Mouse (Mus musculus): ENCODE results near the gene Gtf2f1.

DNA sequence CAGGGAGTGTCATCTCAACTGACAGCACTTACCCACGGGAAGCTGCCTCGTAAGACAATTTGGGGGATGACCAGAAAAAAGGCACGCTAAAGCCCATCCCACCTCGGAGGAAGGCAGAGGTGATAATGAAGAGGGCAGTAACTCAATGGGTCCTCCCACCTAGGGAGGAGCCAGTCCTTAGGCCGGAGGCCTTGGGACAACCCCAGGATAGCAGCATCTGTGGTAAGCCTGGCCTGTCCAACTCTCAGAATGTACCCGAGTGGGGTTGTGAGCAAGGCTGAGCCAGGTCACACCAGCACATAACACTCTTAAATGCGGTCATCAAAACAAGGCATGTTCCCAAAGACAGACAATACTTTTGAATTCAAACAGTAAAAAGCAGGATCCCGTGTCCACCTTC, 18.6 kb upstream of the Gtf2f1 start:
- TF ChIP-seq POLR2A (IDR thresholded peaks at IDR 0.05; ENCODE audit: control insufficient read depth, low read depth, low read length) (no peak), CTCF (IDR thresholded peaks at IDR 0.05; ENCODE audit: control insufficient read depth, insufficient read depth, insufficient replicate concordance, low read depth, low read length) (no peak)
